Mouse (Mus musculus) embryonic facial prominence, embryonic 11.5 days (tissue): ENCODE results near the gene Olfr611. TPM values are rescaled to one million over a fixed set of nuclear protein-coding genes. Genes with fewer than 3 reads are reported as not detected.

Source experiments
- ATAC-seq: fragments of 200-750 bp; cut with Nextera tagmentation; replicated peaks from 2 replicates; pipeline ENCODE4 v1.8.0; 2017; ENCODE audit warnings: low read depth; ENCODE audit not compliant: insufficient number of reproducible peaks, low FRiP score, low TSS enrichment
- DNase-seq: peaks from one replicate; pipeline ENCODE4 v3.0.0-alpha.2; 2015; ENCODE audit warnings: low spot score
- H3K27ac ChIP-seq: fragments of 300-500 bp; sonication (generic); replicated peaks from 2 replicates; pipeline ENCODE4 v1.5.1; 2014; ENCODE audit warnings: mild to moderate bottlenecking, low read depth, low read length, control low read depth
- H3K27me3 ChIP-seq: fragments of 300-500 bp; sonication (generic); 2 replicates; pipeline ENCODE4 v1.6.1; 2014; ENCODE audit warnings: mild to moderate bottlenecking, low read length, moderate library complexity, mixed read lengths; ENCODE audit not compliant: control insufficient read depth, insufficient read depth
- H3K36me3 ChIP-seq: fragments of 300-500 bp; sonication (generic); replicated peaks from 2 replicates; pipeline ENCODE4 v1.6.1; 2014; ENCODE audit warnings: low read depth, mild to moderate bottlenecking, low read length, moderate library complexity, mixed read lengths; ENCODE audit not compliant: control insufficient read depth, insufficient read depth
- H3K4me1 ChIP-seq: fragments of 300-500 bp; sonication (generic); 2 replicates; pipeline ENCODE4 v1.6.1; 2014; ENCODE audit warnings: low read length, mixed read lengths; ENCODE audit not compliant: control insufficient read depth, insufficient read depth
- H3K4me2 ChIP-seq: fragments of 300-500 bp; sonication (generic); 2 replicates; pipeline ENCODE4 v1.6.1; 2014; ENCODE audit warnings: low read depth, mild to moderate bottlenecking, control low read depth, low read length, moderate library complexity
- H3K4me3 ChIP-seq: fragments of 300-500 bp; sonication (generic); 2 replicates; pipeline ENCODE4 v1.5.1; 2014; ENCODE audit warnings: low read depth, low read length, control low read depth
- H3K9ac ChIP-seq: fragments of 300-500 bp; sonication (generic); replicated peaks from 2 replicates; pipeline ENCODE4 v1.6.1; 2014; ENCODE audit warnings: mild to moderate bottlenecking, control low read depth, low read length
- H3K9me3 ChIP-seq: fragments of 300-500 bp; sonication (generic); replicated peaks from 2 replicates; pipeline ENCODE4 v1.6.1; 2016; ENCODE audit warnings: mild to moderate bottlenecking, low read length, inconsistent platforms, mixed read lengths; ENCODE audit not compliant: control insufficient read depth
- polyA plus RNA-seq: library from polyadenylated mRNA; unstranded; fragments of >200 nt; fragmentation: Nextera tagmentation; extraction: Ambion mirVana; gene quantifications from 2 replicates; pipeline ENCODE4 v1.2.1, GENCODE M21; 2014

Olfr611 gene
- polyA plus RNA-seq, 1 experiment from 2014 or later, result not detected

- ATAC-seq, result no peak
These were observed 51.1 kb downstream of the Olfr611 start, which contains the start of gene Olfr608 for GRCm38 (mm10) chr7:103469577-103469976. Gene Olfr608, plus strand, starts transcription at chr7:103469877.

More at GRCm38 (mm10) chr7:103469577-103469976, 51.1 kb downstream of the Olfr611 start, which contains the start of gene Olfr608:
- H3K4me1 ChIP-seq, result no peaks in the 10 kb centered on the region
- no peak within 1 kb of the TSS for H3K27ac ChIP-seq
- DNase-seq, result no peak
- H3K4me3 ChIP-seq, result no peak within 1 kb of the TSS
- H3K27me3 ChIP-seq, result no peaks in the 10 kb centered on the region
- H3K9me3 ChIP-seq, result no peaks in the 10 kb centered on the region
- H3K9ac ChIP-seq, result no peak within 1 kb of the TSS
- H3K4me2 ChIP-seq, result no peak within 1 kb of the TSS
- H3K36me3 ChIP-seq, result no peaks in the 10 kb centered on the region

Other genes with a start within 250 kb of the Olfr611 start
- gene Olfr596, start 215.2 kb downstream of the Olfr611 start, polyA plus RNA-seq, result not detected in 2 replicates
- not detected in 2 replicates for gene Olfr597, start 204.5 kb downstream of the Olfr611 start, polyA plus RNA-seq
- not detected in 2 replicates for gene Olfr598, start 197.3 kb downstream of the Olfr611 start, polyA plus RNA-seq
- not detected in 2 replicates for gene Olfr599, start 184.9 kb downstream of the Olfr611 start, polyA plus RNA-seq
- not detected in 2 replicates for gene Olfr600, start 171.2 kb downstream of the Olfr611 start, polyA plus RNA-seq
- not detected in 2 replicates for gene Olfr601, start 158.2 kb downstream of the Olfr611 start, polyA plus RNA-seq
- not detected in 2 replicates for gene Olfr603, start 134.7 kb downstream of the Olfr611 start, polyA plus RNA-seq
- gene Usp17lc, start 105.8 kb downstream of the Olfr611 start, polyA plus RNA-seq, result not detected in 2 replicates
- not detected in 2 replicates for gene Olfr605, start 75.4 kb downstream of the Olfr611 start, polyA plus RNA-seq
- not detected in 2 replicates for gene Olfr606, start 71.8 kb downstream of the Olfr611 start, polyA plus RNA-seq
- gene Olfr607, start 56.7 kb downstream of the Olfr611 start, polyA plus RNA-seq, result not detected in 2 replicates
- not detected in 2 replicates for gene Olfr608, start 51.0 kb downstream of the Olfr611 start, polyA plus RNA-seq
- gene Olfr609, start 22.8 kb downstream of the Olfr611 start, polyA plus RNA-seq, result not detected in 2 replicates
- gene Olfr610, start 8.7 kb downstream of the Olfr611 start, polyA plus RNA-seq, result not detected in 2 replicates
- not detected in 2 replicates for gene Olfr612, start 21.9 kb upstream of the Olfr611 start, polyA plus RNA-seq
- not detected in 2 replicates for gene Olfr613, start 27.2 kb upstream of the Olfr611 start, polyA plus RNA-seq
- gene Olfr615, start 35.2 kb upstream of the Olfr611 start, polyA plus RNA-seq, result not detected in 2 replicates
- gene Olfr616, start 48.3 kb upstream of the Olfr611 start, polyA plus RNA-seq, result not detected in 2 replicates
- gene Olfr617, start 52.2 kb upstream of the Olfr611 start, polyA plus RNA-seq, result not detected in 2 replicates
- gene Olfr618, start 69.3 kb upstream of the Olfr611 start, polyA plus RNA-seq, result not detected in 2 replicates
- not detected in 2 replicates for gene Olfr619, start 79.7 kb upstream of the Olfr611 start, polyA plus RNA-seq
- gene Olfr620, start 91.7 kb upstream of the Olfr611 start, polyA plus RNA-seq, result not detected in 2 replicates
- not detected in 2 replicates for gene Olfr622, start 121.9 kb upstream of the Olfr611 start, polyA plus RNA-seq
- gene Olfr623, start 142.9 kb upstream of the Olfr611 start, polyA plus RNA-seq, result not detected in 2 replicates
- gene Olfr624, start 150.3 kb upstream of the Olfr611 start, polyA plus RNA-seq, result 0.03 and 0.08 TPM in 2 replicates
- gene Olfr625-ps1, start 161.9 kb upstream of the Olfr611 start, polyA plus RNA-seq, result not detected in 2 replicates
- not detected in 2 replicates for gene Olfr243, start 193.8 kb upstream of the Olfr611 start, polyA plus RNA-seq
- not detected in 2 replicates for gene Olfr628, start 209.5 kb upstream of the Olfr611 start, polyA plus RNA-seq
- not detected in 2 replicates for gene Olfr629, start 224.1 kb upstream of the Olfr611 start, polyA plus RNA-seq
- not detected in 2 replicates for gene Olfr630, start 236.5 kb upstream of the Olfr611 start, polyA plus RNA-seq